Mouse (Mus musculus) bone marrow macrophage, adult 2 months (primary cell): Measurements from ENCODE around the gene Scarb2.

Experiments used
- CTCF ChIP-seq: IDR thresholded peaks from 2 replicates; pipeline ENCODE4 v1.5.1; 2012; ENCODE audit warnings: low read depth, mild to moderate bottlenecking, low read length, moderate library complexity
- POLR2A ChIP-seq: IDR thresholded peaks from 2 replicates; pipeline ENCODE4 v1.6.1; 2012; ENCODE audit warnings: mild to moderate bottlenecking, low read depth, low read length, borderline replicate concordance

- TF ChIP-seq CTCF (no peak), POLR2A (no peak)
Measured at GRCm38 (mm10) chr5:92445016-92445415, 61.6 kb downstream of the Scarb2 start.
